Mouse (Mus musculus) cortical plate, adult 2 months (tissue): ENCODE measurements at regions not wholly inside any gene's neighbourhood (a gene's known extent, or its start where the extent isn't known, plus 50 kb on each side); places are given as distances from the start of the nearest gene placed in this dataset.

Experiments
- CTCF ChIP-seq: fragments of 200-500 bp; IDR thresholded peaks from 2 replicates; pipeline ENCODE4 v1.5.1; 2011; ENCODE audit warnings: mild to moderate bottlenecking, control low read depth, low read length; ENCODE audit not compliant: insufficient read depth; ENCODE audit errors: extremely low read depth
- POLR2A ChIP-seq: fragments of 200-500 bp; IDR thresholded peaks from 2 replicates; pipeline ENCODE4 v1.6.1; 2011; ENCODE audit warnings: mild to moderate bottlenecking, low read length, control low read depth; ENCODE audit not compliant: insufficient read depth; ENCODE audit errors: extremely low read depth

- TF ChIP-seq CTCF (no peak), POLR2A (no peak)
Observed at GRCm38 (mm10) chr4:12578102-12578501, 406.3 kb upstream of the Fam92a start.
